Mouse (Mus musculus) limb, embryonic 14.5 days (tissue): ENCODE data around the gene Cnot1. TPM values are rescaled to one million over a fixed set of nuclear protein-coding genes. Genes with fewer than 3 reads are reported as not detected.

Source experiments
- ATAC-seq: fragments of 200-750 bp; cut with Nextera tagmentation; 2 replicates; pipeline ENCODE4 v1.8.0; 2017; ENCODE audit warnings: low read depth, moderate number of reproducible peaks, moderate TSS enrichment; ENCODE audit not compliant: low FRiP score
- DNase-seq: peaks from one replicate; pipeline ENCODE4 v3.0.0-alpha.2; 2015; ENCODE audit warnings: low spot score
- H3K27ac ChIP-seq: fragments of 300-500 bp; sonication (generic); replicated peaks from 2 replicates; pipeline ENCODE4 v1.5.1; 2014; ENCODE audit warnings: low read depth, mild to moderate bottlenecking, low read length, moderate library complexity, mixed read lengths
- H3K27me3 ChIP-seq: fragments of 300-500 bp; sonication (generic); 2 replicates; pipeline ENCODE4 v1.6.1; 2014; ENCODE audit warnings: low read length, mixed read lengths; ENCODE audit not compliant: control insufficient read depth, insufficient read depth
- H3K36me3 ChIP-seq: fragments of 300-500 bp; sonication (generic); 2 replicates; pipeline ENCODE4 v1.6.1; 2014; ENCODE audit warnings: mild to moderate bottlenecking, low read length, moderate library complexity, mixed read lengths; ENCODE audit not compliant: control insufficient read depth, insufficient read depth
- H3K4me1 ChIP-seq: fragments of 300-500 bp; sonication (generic); 2 replicates; pipeline ENCODE4 v1.6.1; 2014; ENCODE audit warnings: antibody characterized with exemption, low read length, mixed read lengths; ENCODE audit not compliant: control insufficient read depth, insufficient read depth
- H3K4me2 ChIP-seq: fragments of 300-500 bp; sonication (generic); replicated peaks from 2 replicates; pipeline ENCODE4 v1.6.1; 2014; ENCODE audit warnings: low read depth, mild to moderate bottlenecking, low read length, moderate library complexity; ENCODE audit not compliant: severe bottlenecking
- H3K4me3 ChIP-seq: fragments of 300-500 bp; sonication (generic); replicated peaks from 2 replicates; pipeline ENCODE4 v1.5.1; 2014; ENCODE audit warnings: low read length
- H3K9ac ChIP-seq: fragments of 300-500 bp; sonication (generic); 2 replicates; pipeline ENCODE4 v1.6.1; 2014; ENCODE audit warnings: mild to moderate bottlenecking, low read depth, low read length, moderate library complexity; ENCODE audit not compliant: severe bottlenecking
- H3K9me3 ChIP-seq: fragments of 300-500 bp; sonication (generic); 2 replicates; pipeline ENCODE4 v1.6.1; 2016; ENCODE audit warnings: low read length; ENCODE audit not compliant: control insufficient read depth
- POLR2A ChIP-seq: fragments of 200-500 bp; IDR thresholded peaks from 2 replicates; pipeline ENCODE4 v1.8.0; 2012; ENCODE audit warnings: inconsistent platforms, mild to moderate bottlenecking, moderate library complexity, borderline replicate concordance; ENCODE audit not compliant: insufficient read depth, insufficient read length; ENCODE audit errors: extremely low read depth
- WGBS: fragments of 180-500 bp; shearing (Covaris S2); extraction: QIAGEN DNeasy Blood & Tissue Kit; methylation state at CpG from one replicate; pipeline ENCODE4 v1.1.7; 2014; 5-methylcytosine and 5-hydroxymethylcytosine counted together
- microRNA-seq: library from miRNA; unstranded; fragments of <30 nt; microRNA quantifications from one replicate; pipeline ENCODE4, GENCODE M21; 2016
- polyA plus RNA-seq, 2 experiments: library from polyadenylated mRNA; depleted of rRNA in 1 of 2; stranded (reverse) in 1 of 2; unstranded in 1 of 2; fragments of >200 nt; fragmentation: Nextera tagmentation in 1 of 2; extraction: Ambion mirVana in 1 of 2; gene quantifications; 2 replicates each; pipeline versions ENCODE4 v1.2.1 to v1.2.3; 2012 to 2014

Gene Cnot1
- polyA plus RNA-seq, 2 experiments: 84.1 to 110 TPM

GRCm38 (mm10) chr8:95677591-95678023, 129.7 kb downstream of the Cnot1 start:
- peak overlapping the region; percentile 100 for H3K4me2 ChIP-seq
- peak; percentile 38; the same call in 1 of the 2 replicates for ATAC-seq
- no peak for TF ChIP-seq POLR2A
- H3K27ac ChIP-seq: no peak overlapping the region
- H3K9me3 ChIP-seq: no peaks in the 10 kb centered on the region
- H3K36me3 ChIP-seq: no peaks in the 10 kb centered on the region
- peaks cover 61% of the 10 kb centered on the region for H3K27me3 ChIP-seq
- H3K9ac ChIP-seq: peak overlapping the region; percentile 52
- no peak for DNase-seq
- WGBS: 11% methylated on average over 6 of the region's 48 CpGs
- H3K4me3 ChIP-seq: peak overlapping the region; percentile 58
- H3K4me1 ChIP-seq: 0 out of 2 replicates have a peak, but pooled peaks cover 3% of the 10 kb centered on the region

DNA sequence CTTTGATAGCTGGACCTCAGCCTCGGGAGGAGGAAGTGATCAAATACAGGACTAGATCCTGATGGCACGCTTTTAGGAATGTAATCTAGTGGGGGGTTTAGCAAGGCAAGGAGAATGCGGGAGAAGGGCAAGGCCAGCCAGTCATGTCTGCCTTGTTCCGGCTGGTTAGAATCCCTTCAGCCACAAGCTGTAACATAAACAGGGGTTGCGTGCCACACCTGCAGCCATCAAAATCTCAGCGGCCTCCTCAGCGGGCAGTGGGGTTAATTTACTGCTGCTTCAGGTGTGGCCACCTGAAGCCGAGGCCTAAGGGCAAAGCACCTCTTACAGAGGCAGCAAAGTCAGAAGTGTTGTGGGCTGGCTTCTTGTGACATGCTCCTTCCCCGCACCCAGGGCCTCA, 130.6 kb downstream of the Cnot1 start, which contains the start of gene Ndrg4:
Ndrg4 (plus strand) TSS at position 350 of the 400 bp plus-strand sequence.
- Histone ChIP-seq H3K4me1 (0 out of 2 replicates have a peak, but pooled peaks cover 3% of the 10 kb centered on the region), H3K9ac (peak within 1 kb of the TSS; percentile 52), H3K9me3 (no peaks in the 10 kb centered on the region), H3K27me3 (peaks cover 61% of the 10 kb centered on the region), H3K4me2 (peak within 1 kb of the TSS; percentile 100), H3K4me3 (peak within 1 kb of the TSS; percentile 58), H3K36me3 (no peaks in the 10 kb centered on the region), H3K27ac (no peak within 1 kb of the TSS)
- DNase-seq (no peak), ATAC-seq (no peak)
- no peak for TF ChIP-seq POLR2A
- WGBS: 30% methylated on average over 9 of the region's 9 CpGs

DNA sequence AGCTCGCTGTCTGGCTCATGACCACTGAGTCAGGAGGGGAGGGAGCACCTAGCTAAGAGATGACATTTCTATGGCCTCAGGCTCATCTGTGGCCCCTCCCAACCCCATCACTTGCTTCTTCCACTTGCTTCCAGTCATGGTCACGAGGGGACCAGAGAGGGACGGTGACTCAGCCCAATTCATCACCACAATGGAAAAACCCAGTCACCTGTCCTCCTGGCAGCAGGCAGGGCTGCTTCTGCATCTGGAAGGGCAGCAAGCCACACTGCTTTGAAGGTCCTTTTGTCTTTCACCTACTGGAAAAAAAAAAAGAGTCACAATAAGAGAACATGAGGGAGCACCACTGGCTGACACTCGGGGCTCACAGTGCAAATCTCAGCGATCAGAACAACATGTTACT, 134.5 kb downstream of the Cnot1 start:
- no peaks in the 10 kb centered on the region for H3K4me1 ChIP-seq
- ATAC-seq (no peak), DNase-seq (no peak)
- WGBS: 68% methylated on average over 5 of the region's 5 CpGs
- H3K27me3 ChIP-seq: peaks cover 30% of the 10 kb centered on the region
- H3K27ac ChIP-seq: no peak overlapping the region
- no peak overlapping the region for H3K4me2 ChIP-seq
- TF ChIP-seq POLR2A: no peak
- H3K36me3 ChIP-seq: no peaks in the 10 kb centered on the region
- H3K9ac ChIP-seq: no peak overlapping the region
- no peaks in the 10 kb centered on the region for H3K9me3 ChIP-seq
- no peak overlapping the region for H3K4me3 ChIP-seq

DNA sequence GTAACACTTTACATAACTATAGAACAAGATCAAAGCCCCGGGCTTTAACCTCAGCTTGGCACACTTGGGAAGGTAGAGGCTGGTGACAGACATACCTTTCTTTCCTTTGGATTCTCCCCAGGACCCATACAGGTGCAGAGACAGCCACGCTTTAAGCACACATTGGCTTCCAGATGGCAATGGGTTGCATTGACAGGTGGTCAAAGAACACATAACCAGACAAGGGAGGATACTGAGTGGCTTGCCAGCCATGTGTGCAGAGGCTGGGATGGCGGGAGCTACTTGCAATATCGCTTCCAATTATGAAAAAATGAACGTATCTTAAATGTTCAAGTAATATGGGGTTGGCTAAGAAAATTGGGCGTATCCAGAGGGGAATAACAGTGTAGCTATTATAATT, 135.4 kb downstream of the Cnot1 start:
- no peak overlapping the region for H3K4me3 ChIP-seq
- H3K4me2 ChIP-seq: no peak overlapping the region
- no peaks in the 10 kb centered on the region for H3K4me1 ChIP-seq
- no peak for DNase-seq
- no peaks in the 10 kb centered on the region for H3K36me3 ChIP-seq
- H3K9me3 ChIP-seq: no peaks in the 10 kb centered on the region
- no peak overlapping the region for H3K27ac ChIP-seq
- H3K27me3 ChIP-seq: peaks cover 21% of the 10 kb centered on the region
- 82% methylated on average over 6 of the region's 6 CpGs for WGBS
- no peak for ATAC-seq
- no peak for TF ChIP-seq POLR2A
- H3K9ac ChIP-seq: no peak overlapping the region

GRCm38 (mm10) chr8:95669967-95670366, 137.3 kb downstream of the Cnot1 start:
- ATAC-seq: no peak
- no peak for DNase-seq
- TF ChIP-seq POLR2A: no peak
- 68% methylated on average over 2 of the region's 2 CpGs for WGBS
- Histone ChIP-seq H3K4me2 (no peak overlapping the region), H3K27me3 (peaks cover 3% of the 10 kb centered on the region; the same call in 1 of the 2 replicates), H3K4me1 (no peaks in the 10 kb centered on the region), H3K27ac (no peak overlapping the region), H3K9me3 (no peaks in the 10 kb centered on the region), H3K4me3 (no peak overlapping the region), H3K9ac (no peak overlapping the region), H3K36me3 (no peaks in the 10 kb centered on the region)

Small RNA genes lying within 50 kb of the gene (microRNA-seq; reads per million reads assigned to microRNA genes)
- gene Mir7073: 0.92 reads per million

Other genes starting within 250 kb of the Cnot1 start
- not detected in 2 replicates for gene Prss54, start 231.1 kb downstream of the Cnot1 start, polyA plus RNA-seq (2012; rRNA removed)
- gene Prss54, start 231.1 kb downstream of the Cnot1 start, polyA plus RNA-seq (2014; fragmentation: Nextera tagmentation; extraction: Ambion mirVana): not detected in 2 replicates
- gene Gins3, start 174.0 kb downstream of the Cnot1 start, polyA plus RNA-seq (2012; rRNA removed): 8.9 and 11.1 TPM in 2 replicates
- gene Gins3, start 174.0 kb downstream of the Cnot1 start, polyA plus RNA-seq (2014; fragmentation: Nextera tagmentation; extraction: Ambion mirVana): 19.1 and 21.7 TPM in 2 replicates
- gene Ndrg4, start 130.5 kb downstream of the Cnot1 start, polyA plus RNA-seq (2012; rRNA removed): 35.3 and 36.0 TPM in 2 replicates
- gene Ndrg4, start 130.5 kb downstream of the Cnot1 start, polyA plus RNA-seq (2014; fragmentation: Nextera tagmentation; extraction: Ambion mirVana): 20.2 and 22.3 TPM in 2 replicates
- 11.8 and 21.5 TPM in 2 replicates for gene Setd6, start 91.6 kb downstream of the Cnot1 start, polyA plus RNA-seq (2012; rRNA removed)
- 14.7 and 15.6 TPM in 2 replicates for gene Setd6, start 91.6 kb downstream of the Cnot1 start, polyA plus RNA-seq (2014; fragmentation: Nextera tagmentation; extraction: Ambion mirVana)
- gene Sap18b, start 17.9 kb upstream of the Cnot1 start, polyA plus RNA-seq (2012; rRNA removed): 90.9 and 138 TPM in 2 replicates
- gene Sap18b, start 17.9 kb upstream of the Cnot1 start, polyA plus RNA-seq (2014; fragmentation: Nextera tagmentation; extraction: Ambion mirVana): 327 and 341 TPM in 2 replicates
- gene Slc38a7, start 46.1 kb upstream of the Cnot1 start, polyA plus RNA-seq (2012; rRNA removed): 16.8 and 24.6 TPM in 2 replicates
- gene Slc38a7, start 46.1 kb upstream of the Cnot1 start, polyA plus RNA-seq (2014; fragmentation: Nextera tagmentation; extraction: Ambion mirVana): 16.1 and 16.3 TPM in 2 replicates
- gene Got2, start 81.1 kb upstream of the Cnot1 start, polyA plus RNA-seq (2012; rRNA removed): 96.4 and 101 TPM in 2 replicates
- gene Got2, start 81.1 kb upstream of the Cnot1 start, polyA plus RNA-seq (2014; fragmentation: Nextera tagmentation; extraction: Ambion mirVana): 60.0 and 60.2 TPM in 2 replicates